Mouse (Mus musculus): ENCODE results near the gene Zfhx3. TPM values are rescaled to one million over a fixed set of nuclear protein-coding genes. Genes with fewer than 3 reads are reported as not detected.

Zfhx3 gene
- total RNA-seq, 2 experiments from 2014 or later: 7.2 to 8.3 TPM

- DNase-seq: no peak
- intact Hi-C loops (cut with DNase I): no loop called here
These were observed 670.8 kb downstream of the Zfhx3 start for GRCm38 (mm10) chr8:108613280-108613679.

- DNase-seq: no peak
- intact Hi-C loops (cut with DNase I): no loop called here
These were observed 678.9 kb downstream of the Zfhx3 start for GRCm38 (mm10) chr8:108621296-108621695.

GRCm38 (mm10) chr8:108623660-108624059 is 681.2 kb downstream of the Zfhx3 start:
- intact Hi-C loops (cut with DNase I): no loop called here
- DNase-seq: no peak

- DNase-seq: no peak
- intact Hi-C loops (cut with DNase I): no loop called here
These were observed 683.2 kb downstream of the Zfhx3 start for GRCm38 (mm10) chr8:108625571-108626120.

GRCm38 (mm10) chr8:108631069-108631468 is 688.6 kb downstream of the Zfhx3 start:
- intact Hi-C loops (cut with DNase I): no loop called here
- no peak for DNase-seq

GRCm38 (mm10) chr8:108634282-108634681 is 691.8 kb downstream of the Zfhx3 start:
- no peak for DNase-seq
- intact Hi-C loops (cut with DNase I): no loop called here

GRCm38 (mm10) chr8:108637887-108638286 is 695.4 kb downstream of the Zfhx3 start:
- no peak for DNase-seq
- intact Hi-C loops (cut with DNase I): no loop called here

- no peak for DNase-seq
- intact Hi-C loops (cut with DNase I): no loop called here
These were observed 703.2 kb downstream of the Zfhx3 start for GRCm38 (mm10) chr8:108645660-108646059.

- peak; percentile 35 to 42 for DNase-seq
- intact Hi-C loops (cut with DNase I): no loop called here
These were observed 705.1 kb downstream of the Zfhx3 start for GRCm38 (mm10) chr8:108647556-108647955.

GRCm38 (mm10) chr8:108648993-108649392 is 706.5 kb downstream of the Zfhx3 start:
- no peak for DNase-seq
- intact Hi-C loops (cut with DNase I): no loop called here

GRCm38 (mm10) chr8:108650837-108651236 is 708.4 kb downstream of the Zfhx3 start:
- intact Hi-C loops (cut with DNase I): loop anchor here (5.0 kb wide), 1 partner anchor 74 kb away; no protein-coding TSS in a partner anchor
- DNase-seq: no peak

- intact Hi-C loops (cut with DNase I): no loop called here
- no peak for DNase-seq
These were observed 719.1 kb downstream of the Zfhx3 start for GRCm38 (mm10) chr8:108661486-108662093.

- intact Hi-C loops (cut with DNase I): no loop called here
These were observed 720.3 kb downstream of the Zfhx3 start for GRCm38 (mm10) chr8:108662766-108663165.

GRCm38 (mm10) chr8:108671939-108672515 is 729.6 kb downstream of the Zfhx3 start:
- no peak for DNase-seq
- intact Hi-C loops (cut with DNase I): no loop called here

More at GRCm38 (mm10) chr8:108662766-108663165, 720.3 kb downstream of the Zfhx3 start:
- no peak for DNase-seq

- no peak for DNase-seq
- intact Hi-C loops (cut with DNase I): no loop called here
These were observed 732.6 kb downstream of the Zfhx3 start for GRCm38 (mm10) chr8:108675001-108675525.

- no peak for DNase-seq
- intact Hi-C loops (cut with DNase I): loop anchor here (5.0 kb wide), 1 partner anchor 117 kb away; no protein-coding TSS in a partner anchor
These were observed 747.2 kb downstream of the Zfhx3 start for GRCm38 (mm10) chr8:108689694-108690093.

- peak in 1 of 2 experiments; percentile 29 for DNase-seq
- intact Hi-C loops (cut with DNase I): loop anchor here (5.0 kb wide), 1 partner anchor 119 kb away; no protein-coding TSS in a partner anchor
These were observed 748.4 kb downstream of the Zfhx3 start for GRCm38 (mm10) chr8:108690576-108691455.

- peak; percentile 41 to 51 for DNase-seq
- intact Hi-C loops (cut with DNase I): loop anchor here (5.0 kb wide), 1 partner anchor 119 kb away; no protein-coding TSS in a partner anchor
These were observed 749.2 kb downstream of the Zfhx3 start for GRCm38 (mm10) chr8:108691456-108692238.

GRCm38 (mm10) chr8:108692239-108692627 is 749.8 kb downstream of the Zfhx3 start:
- intact Hi-C loops (cut with DNase I): loop anchor here (5.0 kb wide), 1 partner anchor 120 kb away; no protein-coding TSS in a partner anchor
- no peak for DNase-seq
